In the genomic region with DNA sequence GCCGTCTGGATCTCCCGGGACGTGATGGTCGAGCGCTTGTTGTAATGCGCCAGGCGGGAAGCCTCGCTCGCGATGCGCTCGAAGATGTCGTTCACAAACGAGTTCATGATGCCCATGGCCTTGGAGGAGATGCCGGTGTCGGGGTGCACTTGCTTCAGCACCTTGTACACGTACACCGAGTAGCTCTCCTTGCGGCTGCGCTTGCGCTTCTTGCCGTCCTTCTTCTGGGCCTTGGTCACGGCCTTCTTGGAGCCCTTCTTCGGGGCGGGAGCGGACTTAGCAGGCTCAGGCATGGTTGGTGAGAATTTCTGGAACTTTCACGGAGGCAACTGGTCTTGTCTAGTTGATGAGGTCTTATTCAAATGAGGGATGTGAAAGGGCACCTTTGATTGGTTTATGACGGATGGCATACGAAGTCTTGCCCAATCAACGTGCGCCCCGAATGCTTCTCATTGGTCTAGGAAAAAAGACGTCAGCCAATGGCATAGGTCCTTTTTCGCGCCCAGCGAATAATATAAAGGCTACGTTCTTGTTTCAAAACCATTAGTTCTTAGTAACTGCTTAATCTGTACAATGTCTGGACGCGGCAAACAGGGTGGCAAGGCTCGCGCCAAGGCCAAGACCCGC, we compare ENCODE assay signal across 8 mouse cellular contexts. TPM values are rescaled to one million over a fixed set of nuclear protein-coding genes. Genes with fewer than 3 reads are reported as not detected.
DNase-seq lines count a peak whose midpoint lies in the region; ATAC-seq and TF ChIP-seq lines count a peak whose summit lies in the region.
"Not testable (repeated sequence)": the region's sequence is repeated elsewhere in the genome, so short reads cannot be mapped to it uniquely, and the experiment has no call there.

TSS of gene Hist1h2bf (minus strand) at position 299 of the 627 bp plus-strand sequence.
TSS of gene Hist1h2ad (plus strand) at position 484 of the 627 bp plus-strand sequence.

- peak within 1 kb of the TSS; percentile 67 for H3K4me2 ChIP-seq in lung, embryonic 15.5 days

- not testable (repeated sequence) for TF ChIP-seq POLR2A in olfactory bulb, adult 2 months (IDR thresholded peaks at IDR 0.05; ENCODE audit: insufficient read depth, low read depth, low read length)

- ATAC-seq in frontal cortex, adult (ENCODE audit: low TSS enrichment), result peak; percentile 93
- ATAC-seq in lung, embryonic 15.5 days (ENCODE audit: borderline replicate concordance, extremely low read depth, low FRiP score, low TSS enrichment), result peak; percentile 90

- not testable (repeated sequence) for H3K9me3 ChIP-seq in hindbrain, embryonic 10.5 days; lung, embryonic 15.5 days

- H3K9ac ChIP-seq in lung, embryonic 15.5 days, result peak within 1 kb of the TSS; percentile 63

- WGBS in hindbrain, embryonic 10.5 days, result under 1% methylated on average over 42 of the region's 42 CpGs
- under 1% methylated on average over 42 of the region's 42 CpGs for WGBS in lung, embryonic 15.5 days
- under 1% methylated on average over 42 of the region's 42 CpGs for WGBS in olfactory bulb, adult 2 months

- peaks cover 38% of the 10 kb centered on the region for H3K4me1 ChIP-seq in hindbrain, embryonic 10.5 days (replicated peaks)
- peaks cover 14% of the 10 kb centered on the region for H3K4me1 ChIP-seq in lung, embryonic 15.5 days
- H3K4me1 ChIP-seq in olfactory bulb, adult 2 months (ENCODE audit: control insufficient read depth, insufficient read depth, low read length), result not testable (repeated sequence)

- peak within 1 kb of the TSS; percentile 62 for H3K4me3 ChIP-seq in hindbrain, embryonic 10.5 days
- peak within 1 kb of the TSS; percentile 47 for H3K4me3 ChIP-seq in lung, embryonic 15.5 days
- H3K4me3 ChIP-seq in olfactory bulb, adult 2 months (ENCODE audit: insufficient read depth, low read depth, low read length), result peak within 1 kb of the TSS; percentile 56

- H3K27me3 ChIP-seq in hindbrain, embryonic 10.5 days (ENCODE audit: insufficient read depth, poor library complexity, severe bottlenecking); lung, embryonic 15.5 days: not testable (repeated sequence)

- H3K27ac ChIP-seq in hindbrain, embryonic 10.5 days, result peak within 1 kb of the TSS; percentile 91
- H3K27ac ChIP-seq in lung, embryonic 15.5 days, result peak within 1 kb of the TSS; percentile 98
- H3K27ac ChIP-seq in olfactory bulb, adult 2 months (ENCODE audit: insufficient read depth, low read depth, low read length), result peak within 1 kb of the TSS; percentile 95

- DNase-seq in Muller cell, postnatal 12 days (ENCODE audit: inconsistent ontology term), result peak; percentile 98
- peak; percentile 86 for DNase-seq in cerebellum, adult 9-11 months
- DNase-seq in hindbrain, embryonic 10.5 days (ENCODE audit: low spot score), result peak; percentile 91
- peak; percentile 96 for DNase-seq in layer of hippocampus, adult 9-10 months (ENCODE audit: low spot score)
- peak; percentile 81 to 94 for DNase-seq in thymus, adult 18-20 months

- H3K36me3 ChIP-seq in hindbrain, embryonic 10.5 days; lung, embryonic 15.5 days: not testable (repeated sequence)

- not testable (repeated sequence) for TF ChIP-seq CTCF in olfactory bulb, adult 2 months (IDR thresholded peaks at IDR 0.05; ENCODE audit: insufficient read depth, low read depth, low read length)

RNA-seq across cellular contexts. Expression of gene Hist1h2bf, which starts in this region (rescaled TPM):
- polyA plus RNA-seq in hindbrain, embryonic 10.5 days (2016; fragmentation: Nextera tagmentation; extraction: Ambion mirVana), result 4.7 and 5.1 TPM in 2 replicates
- 10.1 and 10.2 TPM in 2 replicates for polyA plus RNA-seq in lung, embryonic 15.5 days (2015; fragmentation: Nextera tagmentation; extraction: Ambion mirVana)
- polyA plus RNA-seq in olfactory bulb, adult 2 months (2012; ENCODE audit: insufficient read depth, insufficient read length, low replicate concordance, missing spikeins), result not detected in 2 replicates

RNA-seq across cellular contexts. Expression of gene Hist1h2ad, which starts in this region (rescaled TPM):
- polyA plus RNA-seq in hindbrain, embryonic 10.5 days (2016; fragmentation: Nextera tagmentation; extraction: Ambion mirVana), result 1.8 and 2.2 TPM in 2 replicates
- 3.1 and 4.6 TPM in 2 replicates for polyA plus RNA-seq in lung, embryonic 15.5 days (2015; fragmentation: Nextera tagmentation; extraction: Ambion mirVana)
- polyA plus RNA-seq in olfactory bulb, adult 2 months (2012; ENCODE audit: insufficient read depth, insufficient read length, low replicate concordance, missing spikeins), result not detected in 2 replicates

Comparison
In these comparisons a context has a peak if more than half of its experiments do, and no peak if none do; other contexts are left out.
1. Peak in every context shown above with its lines: DNase-seq, ATAC-seq, H3K4me3 ChIP-seq and H3K27ac ChIP-seq.